Mouse (Mus musculus) liver, embryonic 16.5 days (tissue): ENCODE measurements around the gene Ston2. TPM values are rescaled to one million over a fixed set of nuclear protein-coding genes. Genes with fewer than 3 reads are reported as not detected.

Source experiments
- ATAC-seq: fragments of 200-750 bp; cut with Nextera tagmentation; 2 replicates; pipeline ENCODE4 v1.8.0; 2017; ENCODE audit warnings: low read depth, mild to moderate bottlenecking, moderate number of reproducible peaks, moderate library complexity
- H3K27ac ChIP-seq: fragments of 300-500 bp; sonication (generic); 2 replicates; pipeline ENCODE4 v1.5.1; 2014; ENCODE audit warnings: mild to moderate bottlenecking, low read length
- H3K27me3 ChIP-seq: fragments of 300-500 bp; sonication (generic); 2 replicates; pipeline ENCODE4 v1.6.1; 2014; ENCODE audit warnings: low read depth, low read length, mixed read lengths; ENCODE audit not compliant: control insufficient read depth, insufficient read depth
- H3K36me3 ChIP-seq: fragments of 300-500 bp; sonication (generic); 2 replicates; pipeline ENCODE4 v1.6.1; 2014; ENCODE audit warnings: mild to moderate bottlenecking; ENCODE audit not compliant: control insufficient read depth, insufficient read depth
- H3K4me1 ChIP-seq: fragments of 300-500 bp; sonication (generic); 2 replicates; pipeline ENCODE4 v1.6.1; 2014; ENCODE audit warnings: low read depth, low read length, mixed read lengths; ENCODE audit not compliant: control insufficient read depth
- H3K4me2 ChIP-seq: fragments of 300-500 bp; sonication (generic); 2 replicates; pipeline ENCODE4 v1.6.1; 2014; ENCODE audit warnings: low read depth, low read length, mixed read lengths
- H3K4me3 ChIP-seq: fragments of 300-500 bp; sonication (generic); 2 replicates; pipeline ENCODE4 v1.5.1; 2014; ENCODE audit warnings: low read depth, mild to moderate bottlenecking, low read length
- H3K9ac ChIP-seq: fragments of 300-500 bp; sonication (generic); 2 replicates; pipeline ENCODE4 v1.6.1; 2014; ENCODE audit warnings: low read depth, low read length
- H3K9me3 ChIP-seq: fragments of 300-500 bp; sonication (generic); replicated peaks from 2 replicates; pipeline ENCODE4 v1.6.1; 2016; ENCODE audit warnings: low read length; ENCODE audit not compliant: control insufficient read depth
- WGBS: fragments of 180-500 bp; shearing (Covaris S2); extraction: QIAGEN DNeasy Blood & Tissue Kit; methylation state at CpG from one replicate; pipeline ENCODE4 v1.1.7; 2014; ENCODE audit not compliant: insufficient replicate concordance; 5-methylcytosine and 5-hydroxymethylcytosine counted together
- polyA plus RNA-seq: library from polyadenylated mRNA; unstranded; fragments of >200 nt; fragmentation: Nextera tagmentation; extraction: Ambion mirVana; gene quantifications from 2 replicates; pipeline ENCODE4 v1.2.1, GENCODE M21; 2015

The Ston2 gene
- polyA plus RNA-seq: 10.6 and 10.8 TPM in 2 replicates

GRCm38 (mm10) chr12:91787959-91788437, at the start of gene Ston2:
TSS of gene Ston2 (minus strand) at chr12:91788387.
- no peak within 1 kb of the TSS for H3K27ac ChIP-seq
- no peak within 1 kb of the TSS for H3K9ac ChIP-seq
- 71% methylated on average over 9 of the region's 9 CpGs for WGBS
- no peaks in the 10 kb centered on the region; the same call in 1 of the 2 replicates for H3K27me3 ChIP-seq
- H3K4me3 ChIP-seq: no peak within 1 kb of the TSS
- H3K9me3 ChIP-seq: no peaks in the 10 kb centered on the region
- ATAC-seq: no peak
- no peak within 1 kb of the TSS for H3K4me2 ChIP-seq
- H3K4me1 ChIP-seq: no peaks in the 10 kb centered on the region
- H3K36me3 ChIP-seq: no peaks in the 10 kb centered on the region

- Histone ChIP-seq H3K9me3 (no peaks in the 10 kb centered on the region), H3K27ac (no peak overlapping the region), H3K4me3 (no peak overlapping the region), H3K4me2 (no peak overlapping the region), H3K36me3 (peaks cover 28% of the 10 kb centered on the region), H3K9ac (no peak overlapping the region), H3K4me1 (no peaks in the 10 kb centered on the region), H3K27me3 (no peaks in the 10 kb centered on the region)
- WGBS: 70% methylated on average over 7 of the region's 7 CpGs
- peak; percentile 15; the same call in 1 of the 2 replicates for ATAC-seq
Observed at GRCm38 (mm10) chr12:91837401-91838065, 49.3 kb upstream of the Ston2 start.

DNA sequence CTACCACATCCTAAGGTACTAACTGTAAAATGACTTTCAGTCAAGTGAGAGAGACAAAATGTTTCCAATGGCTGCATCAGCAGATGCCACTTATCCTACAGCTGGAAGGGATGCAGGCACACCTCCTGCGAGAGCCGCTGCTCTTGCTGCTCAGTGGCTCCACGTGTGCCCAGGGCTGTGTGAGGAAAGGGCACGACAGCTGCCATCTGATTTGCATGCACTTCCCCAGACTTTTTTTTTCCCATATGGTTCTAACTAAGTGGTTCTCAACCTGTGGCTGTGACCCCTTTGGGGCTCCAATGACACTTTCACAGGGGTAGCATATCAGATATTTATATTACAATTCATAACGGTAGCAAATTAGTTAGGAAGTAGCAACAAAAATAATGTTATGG, 45.7 kb upstream of the Ston2 start:
- no peak for ATAC-seq
- peaks cover 22% of the 10 kb centered on the region for H3K36me3 ChIP-seq
- no peak overlapping the region for H3K27ac ChIP-seq
- H3K9ac ChIP-seq: no peak overlapping the region
- no peak overlapping the region for H3K4me2 ChIP-seq
- H3K27me3 ChIP-seq: no peaks in the 10 kb centered on the region
- H3K4me3 ChIP-seq: no peak overlapping the region
- H3K9me3 ChIP-seq: no peaks in the 10 kb centered on the region
- H3K4me1 ChIP-seq: no peaks in the 10 kb centered on the region
- WGBS: 69% methylated on average over 5 of the region's 5 CpGs

GRCm38 (mm10) chr12:91833237-91833938, 45.2 kb upstream of the Ston2 start:
- H3K4me2 ChIP-seq: no peak overlapping the region
- no peaks in the 10 kb centered on the region for H3K9me3 ChIP-seq
- ATAC-seq: no peak
- no peaks in the 10 kb centered on the region for H3K27me3 ChIP-seq
- WGBS: 78% methylated on average over 3 of the region's 3 CpGs
- no peak overlapping the region for H3K9ac ChIP-seq
- H3K4me1 ChIP-seq: no peaks in the 10 kb centered on the region
- H3K27ac ChIP-seq: no peak overlapping the region
- H3K36me3 ChIP-seq: peaks cover 19% of the 10 kb centered on the region
- H3K4me3 ChIP-seq: no peak overlapping the region

- Histone ChIP-seq H3K27me3 (no peaks in the 10 kb centered on the region), H3K9me3 (no peaks in the 10 kb centered on the region), H3K9ac (no peak overlapping the region), H3K36me3 (peaks cover 12% of the 10 kb centered on the region), H3K4me2 (no peak overlapping the region), H3K4me3 (no peak overlapping the region), H3K4me1 (no peaks in the 10 kb centered on the region), H3K27ac (no peak overlapping the region)
- 80% methylated on average over 7 of the region's 7 CpGs for WGBS
- no peak for ATAC-seq
Observed at GRCm38 (mm10) chr12:91831410-91831809, 43.2 kb upstream of the Ston2 start.

- Histone ChIP-seq H3K27me3 (no peaks in the 10 kb centered on the region), H3K4me3 (no peak overlapping the region), H3K4me2 (no peak overlapping the region), H3K9me3 (no peaks in the 10 kb centered on the region), H3K9ac (no peak overlapping the region), H3K27ac (no peak overlapping the region), H3K4me1 (no peaks in the 10 kb centered on the region), H3K36me3 (peaks cover 41% of the 10 kb centered on the region)
- 80% methylated on average over 12 of the region's 12 CpGs for WGBS
- ATAC-seq: no peak
Observed at GRCm38 (mm10) chr12:91820461-91820860, 32.3 kb upstream of the Ston2 start.

DNA sequence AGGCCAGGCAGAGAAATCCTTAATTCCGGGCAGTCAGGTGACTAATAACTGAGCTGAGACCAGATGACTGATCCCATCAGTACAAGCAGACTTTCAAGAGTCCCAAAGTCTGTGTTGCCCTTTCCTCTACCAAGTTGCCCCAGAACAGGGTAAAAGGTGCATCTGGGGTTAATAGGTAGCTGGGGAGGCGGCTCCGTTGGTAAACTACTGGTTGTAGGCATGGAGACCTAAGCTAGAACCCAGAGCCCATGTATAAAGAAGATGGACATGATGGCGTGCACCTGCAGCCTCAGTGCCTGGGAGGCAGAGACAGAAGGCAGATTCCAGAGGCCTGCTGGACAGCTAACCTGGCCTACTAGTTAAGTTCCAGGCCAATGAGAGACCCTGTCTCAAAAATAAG, 30.5 kb upstream of the Ston2 start:
- no peak overlapping the region for H3K4me2 ChIP-seq
- no peak for ATAC-seq

DNA sequence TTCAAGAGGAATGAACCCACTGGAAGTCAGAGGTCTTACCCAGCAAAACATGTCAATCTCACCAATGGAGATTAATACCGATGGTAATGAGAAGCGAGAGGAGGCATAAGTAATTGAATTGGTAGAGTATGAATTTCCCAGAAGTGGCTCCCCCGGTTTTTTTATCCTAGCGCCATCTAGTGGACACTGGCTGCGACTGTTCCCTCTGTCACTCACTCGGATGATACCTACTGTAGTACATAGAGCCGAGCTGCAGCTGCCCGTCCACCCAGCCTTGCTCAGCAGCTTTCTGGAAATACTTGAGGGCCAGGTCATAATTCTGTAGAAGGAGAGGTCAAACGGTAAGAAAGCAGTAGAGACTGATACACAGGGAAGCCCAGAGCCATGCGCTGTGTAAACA, 27.8 kb upstream of the Ston2 start:
- ATAC-seq: no peak
- Histone ChIP-seq H3K4me2 (no peak overlapping the region), H3K4me3 (no peak overlapping the region), H3K36me3 (peaks cover 36% of the 10 kb centered on the region), H3K27me3 (no peaks in the 10 kb centered on the region), H3K9me3 (no peaks in the 10 kb centered on the region), H3K9ac (no peak overlapping the region), H3K4me1 (no peaks in the 10 kb centered on the region), H3K27ac (no peak overlapping the region)
- 25% methylated on average over 10 of the region's 10 CpGs for WGBS

More for the DNA sequence above, 30.5 kb upstream of the Ston2 start:
- no peak overlapping the region for H3K4me3 ChIP-seq
- WGBS: 75% methylated on average over 4 of the region's 4 CpGs
- no peaks in the 10 kb centered on the region for H3K9me3 ChIP-seq
- H3K9ac ChIP-seq: no peak overlapping the region
- peaks cover 44% of the 10 kb centered on the region for H3K36me3 ChIP-seq
- H3K4me1 ChIP-seq: no peaks in the 10 kb centered on the region
- H3K27me3 ChIP-seq: no peaks in the 10 kb centered on the region
- H3K27ac ChIP-seq: no peak overlapping the region

- Histone ChIP-seq H3K36me3 (peaks cover 37% of the 10 kb centered on the region), H3K9ac (no peak overlapping the region), H3K27ac (no peak overlapping the region), H3K4me3 (no peak overlapping the region), H3K9me3 (no peaks in the 10 kb centered on the region), H3K27me3 (no peaks in the 10 kb centered on the region), H3K4me1 (no peaks in the 10 kb centered on the region), H3K4me2 (no peak overlapping the region)
- WGBS: 86% methylated on average over 11 of the region's 11 CpGs
- no peak for ATAC-seq
Observed at GRCm38 (mm10) chr12:91815552-91815951, 27.4 kb upstream of the Ston2 start.
